Mouse (Mus musculus) MEL (cell line): ENCODE results near the gene Adamtsl5.
A peak's percentile ranks its signal among the peaks of the same experiment; 100 is the strongest.

Source experiments
- BHLHE40 ChIP-seq: IDR thresholded peaks from 2 replicates; pipeline ENCODE4 v1.6.1; 2012; ENCODE audit warnings: low read depth, mild to moderate bottlenecking, inconsistent platforms, low read length, improper control_type of control experiment, borderline replicate concordance
- CHD2 ChIP-seq: IDR thresholded peaks from 2 replicates; pipeline ENCODE4 v1.6.1; 2011; ENCODE audit warnings: low read length, improper control_type of control experiment
- CTCF ChIP-seq, 3 experiments: IDR thresholded peaks in 2 of 3; conservative IDR thresholded peaks in 1 of 3; 2 replicates each; pipeline ENCODE4 v1.5.1; 2011 to 2012; ENCODE audit warnings: low read length in 3 of 3, low read depth in 2 of 3, mild to moderate bottlenecking in 2 of 3, improper control_type of control experiment in 1 of 3, inconsistent platforms in 1 of 3, mixed read lengths in 1 of 3, moderate library complexity in 1 of 3; ENCODE audit not compliant: control insufficient read depth in 1 of 3, insufficient read depth in 1 of 3, poor library complexity in 1 of 3, severe bottlenecking in 1 of 3
- E2F4 ChIP-seq: IDR thresholded peaks from 2 replicates; pipeline ENCODE4 v1.6.1; 2011; ENCODE audit warnings: low read depth, low read length, improper control_type of control experiment, borderline replicate concordance
- EP300 ChIP-seq, 2 experiments: IDR thresholded peaks; 2 replicates each; pipeline ENCODE4 v1.6.1; 2011; ENCODE audit warnings: improper control_type of control experiment in 2 of 2, low read length in 2 of 2, low read depth in 1 of 2, mild to moderate bottlenecking in 1 of 2
- MXI1 ChIP-seq: IDR thresholded peaks from 2 replicates; pipeline ENCODE4 v1.6.1; 2011; ENCODE audit warnings: mild to moderate bottlenecking, low read depth, low read length, improper control_type of control experiment
- SIN3A ChIP-seq: IDR thresholded peaks from 2 replicates; pipeline ENCODE4 v1.6.1; 2012; ENCODE audit warnings: low read length, improper control_type of control experiment, inconsistent platforms
- ZKSCAN1 ChIP-seq: IDR thresholded peaks from 2 replicates; pipeline ENCODE4 v1.6.1; 2012; ENCODE audit warnings: low read depth, mild to moderate bottlenecking, inconsistent platforms, low read length, improper control_type of control experiment, moderate library complexity
- ZMIZ1 ChIP-seq: IDR thresholded peaks from 2 replicates; pipeline ENCODE4 v1.6.1; 2012; ENCODE audit warnings: low read depth, mild to moderate bottlenecking, inconsistent platforms, low read length, improper control_type of control experiment, moderate library complexity
- ZNF384 ChIP-seq: IDR thresholded peaks from 2 replicates; pipeline ENCODE4 v1.6.1; 2012; ENCODE audit warnings: low read depth, mild to moderate bottlenecking, inconsistent platforms, low read length, improper control_type of control experiment

- TF ChIP-seq CTCF (IDR thresholded peaks at IDR 0.05 in 2 of 3, conservative IDR thresholded peaks at IDR 0.05 in 1 of 3; ENCODE audit: control insufficient read depth in 1 of 3, insufficient read depth in 1 of 3, low read depth in 2 of 3, low read length in 3 of 3, poor library complexity in 1 of 3, severe bottlenecking in 1 of 3) (no peak), BHLHE40 (no peak), E2F4 (no peak), CHD2 (no peak), ZMIZ1 (peak; percentile 85), SIN3A (peak; percentile 95), ZNF384 (no peak), EP300 (IDR thresholded peaks at IDR 0.05; ENCODE audit: low read depth in 1 of 2, low read length in 2 of 2) (0 out of 4 replicates have a peak, but pooled peaks of 1 of the 2 experiments have one; percentile 14), MXI1 (peak; percentile 66; the same call in 1 of the 2 replicates), ZKSCAN1 (no peak)
Measured at GRCm38 (mm10) chr10:80320340-80320760, 27.9 kb downstream of the Adamtsl5 start, which contains the start of gene 2310011J03Rik.
